Mouse (Mus musculus): ENCODE results near the gene Txnrd2. TPM values are rescaled to one million over a fixed set of nuclear protein-coding genes. Genes with fewer than 3 reads are reported as not detected.

Txnrd2 gene
- total and polyA plus RNA-seq, 3 experiments, result 14.6 to 24.1 (median 22.0) TPM

GRCm38 (mm10) chr16:18385411-18385810, 40.8 kb upstream of the Txnrd2 start:
- DNase-seq (ENCODE audit: extremely low read depth), result no peak
- Histone ChIP-seq H3K36me3 (replicated peaks in 1 of 2; ENCODE audit: control insufficient read depth in 1 of 2, insufficient read depth in 1 of 2, low read length in 1 of 2) (no peaks in the 10 kb centered on the region), H3K27ac (ENCODE audit: insufficient read depth, low read depth) (no peak overlapping the region), H3K4me3 (replicated peaks in 1 of 3; ENCODE audit: low read depth in 2 of 3, low read length in 2 of 3, poor library complexity in 1 of 3) (no peak overlapping the region), H3K4me1 (ENCODE audit: control insufficient read depth in 1 of 2, insufficient read depth in 2 of 2) (peaks cover 2 to 5% of the 10 kb centered on the region in 2 experiments; a peak in 1 of 4 replicates), H3K79me2 (replicated peaks; ENCODE audit: control insufficient read depth, extremely low read depth, insufficient read depth, poor library complexity, severe bottlenecking) (no peaks in the 10 kb centered on the region), H3K4me2 (ENCODE audit: insufficient read depth, low read depth, poor library complexity, severe bottlenecking) (no peak overlapping the region), H3K9ac (ENCODE audit: insufficient read depth, low read depth) (no peak overlapping the region), H3K27me3 (replicated peaks) (peaks cover 6% of the 10 kb centered on the region), H3K9me3 (replicated peaks; ENCODE audit: low read length) (no peaks in the 10 kb centered on the region)
- TF ChIP-seq CHD2 (IDR thresholded peaks at IDR 0.05; ENCODE audit: low read length) (no peak), POLR2A (IDR thresholded peaks at IDR 0.05; ENCODE audit: low read depth, low read length) (no peak), NRF1 (IDR thresholded peaks at IDR 0.05; ENCODE audit: low read depth, low read length) (no peak), USF1 (IDR thresholded peaks at IDR 0.05; ENCODE audit: low read depth, low read length) (no peak), JUND (conservative IDR thresholded peaks at IDR 0.05; ENCODE audit: low read depth, low read length) (no peak), ZC3H11A (IDR thresholded peaks at IDR 0.05; ENCODE audit: low read depth, low read length) (no peak), PAX5 (IDR thresholded peaks at IDR 0.05; ENCODE audit: low read length) (no peak), SIN3A (IDR thresholded peaks at IDR 0.05; ENCODE audit: low read length) (no peak), BHLHE40 (IDR thresholded peaks at IDR 0.05; ENCODE audit: low read depth, low read length) (no peak), ELF1 (IDR thresholded peaks at IDR 0.05; ENCODE audit: low read depth, low read length) (no peak)
- in situ Hi-C loops (cut with MboI; ENCODE audit: low pct_ligation_motif_present, low pct_unique_long_range_greater_than_20kb, low sequenced_read_pairs), result loop anchor here (5.0 kb wide), 1 partner anchor 33 kb away; no protein-coding TSS in a partner anchor
- dilution Hi-C loops (cut with MboI; ENCODE audit: extremely low pct_ligation_motif_present, extremely low pct_unique_long_range_greater_than_20kb, low sequenced_read_pairs), result no loop called here

DNA sequence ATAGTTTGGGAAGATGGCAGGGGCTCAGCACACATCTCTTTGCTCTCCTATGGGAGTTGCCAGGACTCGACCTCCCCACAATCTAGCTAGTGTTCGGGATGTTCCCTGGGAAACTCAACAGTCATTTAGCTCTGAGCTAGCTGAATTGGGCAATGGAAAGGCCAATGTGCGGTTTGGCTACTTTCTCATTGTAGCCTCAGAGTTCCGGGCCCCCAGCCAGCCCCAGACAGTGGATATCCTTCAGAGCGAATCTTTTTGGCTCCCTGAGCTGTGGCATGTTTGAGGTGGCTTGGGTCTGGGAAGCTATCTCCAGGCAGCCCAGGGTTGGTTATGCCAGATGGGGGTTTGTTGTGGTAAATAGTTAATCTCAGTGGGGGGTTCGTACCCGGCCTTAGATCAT, 39.7 kb upstream of the Txnrd2 start:
- Histone ChIP-seq H3K27ac (ENCODE audit: insufficient read depth, low read depth) (no peak overlapping the region), H3K9me3 (replicated peaks; ENCODE audit: low read length) (no peaks in the 10 kb centered on the region), H3K4me3 (replicated peaks in 1 of 3; ENCODE audit: low read depth in 2 of 3, low read length in 2 of 3, poor library complexity in 1 of 3) (no peak overlapping the region), H3K27me3 (replicated peaks) (peaks cover 15% of the 10 kb centered on the region), H3K4me2 (ENCODE audit: insufficient read depth, low read depth, poor library complexity, severe bottlenecking) (no peak overlapping the region), H3K79me2 (replicated peaks; ENCODE audit: control insufficient read depth, extremely low read depth, insufficient read depth, poor library complexity, severe bottlenecking) (no peaks in the 10 kb centered on the region), H3K4me1 (ENCODE audit: control insufficient read depth in 1 of 2, insufficient read depth in 2 of 2) (peaks cover 2 to 5% of the 10 kb centered on the region in 2 experiments; a peak in 1 of 4 replicates), H3K36me3 (replicated peaks in 1 of 2; ENCODE audit: control insufficient read depth in 1 of 2, insufficient read depth in 1 of 2, low read length in 1 of 2) (no peaks in the 10 kb centered on the region), H3K9ac (ENCODE audit: insufficient read depth, low read depth) (no peak overlapping the region)
- no peak for TF ChIP-seq USF2 (conservative IDR thresholded peaks at IDR 0.05; ENCODE audit: low read depth, low read length)
- TF ChIP-seq POLR2A (IDR thresholded peaks at IDR 0.05; ENCODE audit: low read depth, low read length), result no peak
- TF ChIP-seq MXI1 (IDR thresholded peaks at IDR 0.05; ENCODE audit: low read depth, low read length), result no peak
- no peak for TF ChIP-seq IRF4 (IDR thresholded peaks at IDR 0.05; ENCODE audit: low read depth, low read length)
- TF ChIP-seq MAZ (IDR thresholded peaks at IDR 0.05; ENCODE audit: low read depth, low read length), result no peak
- TF ChIP-seq GABPA (IDR thresholded peaks at IDR 0.05; ENCODE audit: insufficient replicate concordance, low read depth, low read length), result no peak
- no peak for TF ChIP-seq HCFC1 (IDR thresholded peaks at IDR 0.05; ENCODE audit: low read depth, low read length)
- no peak for TF ChIP-seq RCOR1 (conservative IDR thresholded peaks at IDR 0.05; ENCODE audit: low read depth, low read length)
- TF ChIP-seq CHD1 (IDR thresholded peaks at IDR 0.05; ENCODE audit: low read depth, low read length), result no peak
- in situ Hi-C loops (cut with MboI; ENCODE audit: low pct_ligation_motif_present, low pct_unique_long_range_greater_than_20kb, low sequenced_read_pairs), result loop anchor here (5.0 kb wide), 1 partner anchor 34 kb away; no protein-coding TSS in a partner anchor
- dilution Hi-C loops (cut with MboI; ENCODE audit: extremely low pct_ligation_motif_present, extremely low pct_unique_long_range_greater_than_20kb, low sequenced_read_pairs), result no loop called here
- no peak for DNase-seq (ENCODE audit: extremely low read depth)
